ENCODE assay signal across 13 mouse cellular contexts in genomic region chr19:32345181-32345745, GRCm38 (mm10). TPM values are rescaled to one million over a fixed set of nuclear protein-coding genes. Genes with fewer than 3 reads are reported as not detected.
DNase-seq lines count a peak whose midpoint lies in the region; ATAC-seq and TF ChIP-seq lines count a peak whose summit lies in the region.
"Had no signal": no experiment of that assay in that cellular context is flagged by ENCODE, and none has a peak within 500 bp of the region (broad histone marks: within the 10 kb centered on the region; RNA-seq: fewer than 3 reads in every experiment).

No protein-coding gene starts in this region.

- 86% methylated on average over 6 of the region's 6 CpGs for WGBS in kidney, embryonic 16.5 days

- no peaks in the 10 kb centered on the region for H3K9me3 ChIP-seq in kidney, embryonic 16.5 days (ENCODE audit: low read length)
- H3K9me3 ChIP-seq: forebrain, embryonic 15.5 days; hindbrain, embryonic 10.5 days; neural tube, embryonic 12.5 days had no signal

- H3K9ac ChIP-seq in kidney, embryonic 16.5 days (replicated peaks; ENCODE audit: low read length): no peak overlapping the region
- H3K9ac ChIP-seq: neural tube, embryonic 12.5 days had no signal

- H3K36me3 ChIP-seq in kidney, embryonic 16.5 days (ENCODE audit: insufficient read depth, low read length): no peaks in the 10 kb centered on the region
- no peaks in the 10 kb centered on the region for H3K36me3 ChIP-seq in myocyte (ENCODE audit: control insufficient read depth, insufficient read depth)
- H3K36me3 ChIP-seq: forebrain, embryonic 15.5 days; neural tube, embryonic 12.5 days had no signal

- no peak overlapping the region for H3K4me3 ChIP-seq in gastrocnemius, adult 2 months
- H3K4me3 ChIP-seq in kidney, embryonic 16.5 days (ENCODE audit: low read length): no peak overlapping the region
- H3K4me3 ChIP-seq in myocyte: no peak overlapping the region
- H3K4me3 ChIP-seq: neural tube, embryonic 12.5 days had no signal

- H3K27me3 ChIP-seq in kidney, embryonic 16.5 days (ENCODE audit: insufficient read depth, low read length): no peaks in the 10 kb centered on the region
- H3K27me3 ChIP-seq in myocyte (ENCODE audit: control insufficient read depth, insufficient read depth, insufficient read length): no peaks in the 10 kb centered on the region
- H3K27me3 ChIP-seq: forebrain, embryonic 15.5 days; neural tube, embryonic 12.5 days had no signal

- H3K4me2 ChIP-seq in kidney, embryonic 16.5 days (replicated peaks; ENCODE audit: low read depth, low read length): no peak overlapping the region
- peak overlapping the region; percentile 60 for H3K4me2 ChIP-seq in myocyte (ENCODE audit: low read depth)

- no peak for TF ChIP-seq POLR2A in myocyte (IDR thresholded peaks at IDR 0.05; ENCODE audit: insufficient read length, low read depth)

- H3K27ac ChIP-seq in gastrocnemius, adult 2 months: peak overlapping the region; percentile 82
- H3K27ac ChIP-seq in kidney, embryonic 16.5 days (ENCODE audit: low read length): peak overlapping the region; percentile 66; the same call in 1 of the 2 replicates
- H3K27ac ChIP-seq: neural tube, embryonic 12.5 days had no signal

- DNase-seq in gastrocnemius, adult 2 months: no peak
- DNase-seq in gastrocnemius, postnatal 25 days: no peak
- DNase-seq in kidney, adult 11 months: no peak
- peak; percentile 40 for DNase-seq in CD4-positive, CD25-positive, alpha-beta regulatory T cell, adult 2 months (ENCODE audit: low read depth, low spot score)
- DNase-seq in spleen, adult 12 weeks (ENCODE audit: low spot score): no peak
- DNase-seq: adrenal gland, adult 8-10 months; right cerebral cortex, postnatal 14 days had no signal

- H3ac ChIP-seq in myocyte (ENCODE audit: control insufficient read depth, insufficient read length): no peak overlapping the region

- ATAC-seq in kidney, embryonic 16.5 days (ENCODE audit: low FRiP score, low TSS enrichment): no peak
- ATAC-seq in granulocyte monocyte progenitor cell, adult 5-6 weeks (replicated peaks; ENCODE audit: poor library complexity, severe bottlenecking): no peak

- H3K79me2 ChIP-seq in myocyte (ENCODE audit: control insufficient read depth, insufficient read depth): no peaks in the 10 kb centered on the region

- intact Hi-C loops in gastrocnemius, adult 2 months (cut with DNase I): no loop called here

- TF ChIP-seq CTCF in gastrocnemius, adult 2 months (IDR thresholded peaks at IDR 0.05): no peak

- peaks cover 73% of the 10 kb centered on the region for H3K4me1 ChIP-seq in kidney, embryonic 16.5 days (ENCODE audit: insufficient read depth, low read length)

TF ChIP-seq in myocyte, 11 proteins besides CTCF, POLR2A, EP300 and RAD21:
- TF ChIP-seq TCF12 (IDR thresholded peaks at IDR 0.05; ENCODE audit: insufficient read depth, poor library complexity, severe bottlenecking) (no peak), POLR2AphosphoS2 (IDR thresholded peaks at IDR 0.05; ENCODE audit: insufficient read length, low read depth) (no peak), MAX (IDR thresholded peaks at IDR 0.05; ENCODE audit: low read depth) (no peak), E2F4 (IDR thresholded peaks at IDR 0.05; ENCODE audit: insufficient read depth) (no peak)

RNA-seq across cellular contexts. Expression of gene Sgms1, which starts 44.3 kb away (rescaled TPM):
- 10 to 100 TPM; 53.8 to 62.8 TPM for total RNA-seq in gastrocnemius, adult 2 months (2021)
- total RNA-seq in gastrocnemius, postnatal 25 days (2021): 10 to 100 TPM; 37.2 to 42.0 TPM
- polyA plus RNA-seq in kidney, embryonic 16.5 days (2015; fragmentation: Nextera tagmentation; extraction: Ambion mirVana): 59.5 and 65.5 TPM in 2 replicates
- 8.5 TPM for polyA plus RNA-seq in myocyte (2012; fragmentation: generic; extraction: Trizol)
- 14.6 and 21.0 TPM in 2 replicates for total RNA-seq in granulocyte monocyte progenitor cell, adult 5-6 weeks (2014; fragmentation: Nextera tagmentation)
- total RNA-seq in granulocyte monocyte progenitor cell, adult 5-6 weeks (2017): 13.2 and 18.1 TPM in 2 replicates
